Mouse (Mus musculus) small intestine, adult 2 months (tissue): ENCODE measurements around the gene Sstr5.

Source experiments
- CTCF ChIP-seq: fragments of 200-500 bp; IDR thresholded peaks from 2 replicates; pipeline ENCODE4 v1.5.1; 2012; ENCODE audit warnings: low read depth, mild to moderate bottlenecking, control low read depth, inconsistent platforms, low read length, moderate library complexity, mixed read lengths; ENCODE audit not compliant: insufficient replicate concordance, insufficient read length; ENCODE audit errors: extremely low read depth
- POLR2A ChIP-seq: fragments of 200-500 bp; IDR thresholded peaks from 2 replicates; pipeline ENCODE4 v1.6.1; 2012; ENCODE audit warnings: low read depth, mild to moderate bottlenecking, control low read depth, inconsistent platforms, low read length, moderate library complexity

DNA sequence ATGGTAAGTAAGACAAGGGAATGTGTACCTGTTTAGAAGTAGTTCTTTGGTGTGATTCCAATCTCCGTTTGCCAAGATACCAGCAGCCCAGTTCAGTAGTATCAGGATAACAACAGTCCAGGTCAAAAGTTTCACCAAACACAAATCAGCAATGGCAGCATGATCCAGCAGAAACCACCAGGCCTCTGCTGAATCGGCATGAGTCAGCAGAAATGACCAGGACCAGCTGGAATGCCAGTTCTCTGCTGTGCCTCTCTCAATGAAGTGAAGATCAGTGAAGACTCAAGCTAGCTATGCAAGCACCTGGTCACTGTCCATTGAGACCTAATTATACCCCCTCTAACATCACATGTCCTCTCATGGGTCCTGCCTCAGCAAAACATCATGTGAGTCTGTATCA lies 17.0 kb upstream of the Sstr5 start:
- TF ChIP-seq POLR2A (no peak), CTCF (no peak)
